Mouse (Mus musculus): ENCODE measurements around the gene Frmd4a.

GRCm38 (mm10) chr2:4267377-4267776 lies 249.9 kb downstream of the Frmd4a start:
- no peak for TF ChIP-seq CTCF (IDR thresholded peaks at IDR 0.05; ENCODE audit: insufficient read depth, low read length)
- no peak for TF ChIP-seq POLR2A (IDR thresholded peaks at IDR 0.05; ENCODE audit: borderline replicate concordance, extremely low read depth, low read depth, low read length)
